In the genomic region with DNA sequence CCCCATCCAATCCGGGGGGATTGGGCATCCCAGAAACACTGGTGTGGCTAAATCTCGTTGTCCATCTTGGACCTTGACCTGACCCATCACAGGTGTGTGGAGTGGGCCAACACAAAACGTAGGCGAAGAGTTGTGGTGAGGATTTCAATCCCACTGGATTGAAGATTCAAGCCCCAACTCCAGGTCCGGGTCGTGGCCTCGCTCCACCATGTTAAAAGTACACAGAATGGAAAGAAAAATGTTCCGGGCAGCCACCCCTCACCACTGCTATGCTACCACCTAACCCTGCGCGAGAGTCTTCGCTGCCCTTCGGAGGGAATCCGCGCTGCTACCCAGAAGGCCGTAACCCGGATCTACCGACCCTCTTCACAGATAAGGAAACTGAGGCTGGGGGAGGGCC, we compare ENCODE assay signal across 8 mouse cellular contexts. TPM values are rescaled to one million over a fixed set of nuclear protein-coding genes. Genes with fewer than 3 reads are reported as not detected.
DNase-seq lines count a peak whose midpoint lies in the region; ATAC-seq and TF ChIP-seq lines count a peak whose summit lies in the region.

No protein-coding gene starts in this region.

- peak overlapping the region; percentile 97 for H3K4me2 ChIP-seq in heart, embryonic 12.5 days
- peak overlapping the region; percentile 100 for H3K4me2 ChIP-seq in liver, embryonic 12.5 days

- peaks cover 62% of the 10 kb centered on the region for H3K79me2 ChIP-seq in C2C12 (ENCODE audit: control insufficient read depth, insufficient read depth)

- H3K9ac ChIP-seq in heart, embryonic 12.5 days: peak overlapping the region; percentile 88
- H3K9ac ChIP-seq in liver, embryonic 12.5 days: peak overlapping the region; percentile 96

- no peaks in the 10 kb centered on the region for H3K27me3 ChIP-seq in heart, embryonic 12.5 days (replicated peaks)
- H3K27me3 ChIP-seq in C2C12 (ENCODE audit: control insufficient read depth, insufficient read depth, insufficient read length): no peaks in the 10 kb centered on the region
- no peaks in the 10 kb centered on the region for H3K27me3 ChIP-seq in liver, embryonic 12.5 days (replicated peaks)

- 14% methylated on average over 17 of the region's 17 CpGs for WGBS in heart, embryonic 12.5 days
- 5% methylated on average over 17 of the region's 17 CpGs for WGBS in liver, embryonic 12.5 days (ENCODE audit: insufficient replicate concordance)

- TF ChIP-seq CTCF in C2C12 (IDR thresholded peaks at IDR 0.05; ENCODE audit: control insufficient read depth, insufficient read depth, insufficient read length): no peak
- no peak for TF ChIP-seq CTCF in embryonic fibroblast, embryonic 13.5 days (IDR thresholded peaks at IDR 0.05; ENCODE audit: borderline replicate concordance, insufficient read depth, low read length)

- ATAC-seq in heart, embryonic 12.5 days (ENCODE audit: insufficient number of reproducible peaks, low FRiP score): no peak
- ATAC-seq in liver, embryonic 12.5 days: no peak
- ATAC-seq in monocyte, adult 5-6 weeks (replicated peaks; ENCODE audit: insufficient number of reproducible peaks, low FRiP score, low TSS enrichment, poor library complexity, severe bottlenecking): no peak

- H3ac ChIP-seq in C2C12 (ENCODE audit: control insufficient read depth, insufficient read length, low read depth): peak overlapping the region; percentile 98

- peak overlapping the region; percentile 91 for H3K4me3 ChIP-seq in heart, embryonic 12.5 days
- peak overlapping the region; percentile 87 for H3K4me3 ChIP-seq in C2C12 (ENCODE audit: insufficient read depth, poor library complexity, severe bottlenecking)
- H3K4me3 ChIP-seq in embryonic fibroblast, embryonic 13.5 days (ENCODE audit: insufficient read depth, low read length): peak overlapping the region; percentile 99
- H3K4me3 ChIP-seq in liver, embryonic 12.5 days: peak overlapping the region; percentile 91

- H3K9me3 ChIP-seq in heart, embryonic 12.5 days (replicated peaks): no peaks in the 10 kb centered on the region
- H3K9me3 ChIP-seq in liver, embryonic 12.5 days (replicated peaks): no peaks in the 10 kb centered on the region

- peaks cover 72% of the 10 kb centered on the region for H3K4me1 ChIP-seq in heart, embryonic 12.5 days (replicated peaks)
- no peaks in the 10 kb centered on the region for H3K4me1 ChIP-seq in embryonic fibroblast, embryonic 13.5 days (ENCODE audit: control insufficient read depth, insufficient read depth, low read length)
- peaks cover 81% of the 10 kb centered on the region for H3K4me1 ChIP-seq in liver, embryonic 12.5 days

- TF ChIP-seq POLR2A in embryonic fibroblast, embryonic 13.5 days (IDR thresholded peaks at IDR 0.05; ENCODE audit: low read depth, low read length): no peak

- peaks cover 55% of the 10 kb centered on the region for H3K79me3 ChIP-seq in C2C12 (ENCODE audit: low read depth)

- no peak overlapping the region for H3K27ac ChIP-seq in heart, embryonic 12.5 days (ENCODE audit: poor library complexity, severe bottlenecking)
- no peak overlapping the region for H3K27ac ChIP-seq in embryonic fibroblast, embryonic 13.5 days (ENCODE audit: insufficient read depth, low read length)
- H3K27ac ChIP-seq in liver, embryonic 12.5 days: peak overlapping the region; percentile 99

- H3K36me3 ChIP-seq in heart, embryonic 12.5 days: no peaks in the 10 kb centered on the region
- peaks cover 7% of the 10 kb centered on the region for H3K36me3 ChIP-seq in C2C12 (ENCODE audit: control insufficient read depth, insufficient read depth)
- peaks cover 14% of the 10 kb centered on the region for H3K36me3 ChIP-seq in liver, embryonic 12.5 days

- DNase-seq in heart, postnatal 25 days (ENCODE audit: low spot score): no peak
- DNase-seq in retina, embryonic 14.5 days (ENCODE audit: low spot score): no peak
- DNase-seq in gastrocnemius, postnatal 25 days: no peak

- intact Hi-C loops in heart, postnatal 25 days (cut with DNase I): no loop called here

TF ChIP-seq in C2C12, 6 proteins besides CTCF, POLR2A, EP300 and RAD21:
- TF ChIP-seq CEBPB (IDR thresholded peaks at IDR 0.05; ENCODE audit: low read depth): no peak
- no peak for TF ChIP-seq MYOG (IDR thresholded peaks at IDR 0.05; ENCODE audit: control insufficient read depth, extremely low read depth, insufficient read length)
- no peak for TF ChIP-seq MAX (IDR thresholded peaks at IDR 0.05)
- TF ChIP-seq FOSL1 (IDR thresholded peaks at IDR 0.05; ENCODE audit: insufficient read depth, low read length, poor library complexity, severe bottlenecking): no peak
- no peak for TF ChIP-seq USF1 (IDR thresholded peaks at IDR 0.05; ENCODE audit: low read depth)
- no peak for TF ChIP-seq MYOD1 (IDR thresholded peaks at IDR 0.05; ENCODE audit: control insufficient read depth, insufficient read length, low read depth)
TF ChIP-seq in C2C12: peak in this region for 0.

RNA-seq across cellular contexts. Expression of a gene that starts 1.2 kb away (rescaled TPM):
- polyA plus RNA-seq in heart, embryonic 12.5 days (2016; fragmentation: Nextera tagmentation; extraction: Ambion mirVana): 7.9 and 8.5 TPM in 2 replicates
- total RNA-seq in heart, postnatal 25 days (2021): 1 to 10 TPM; 3.0 to 4.5 TPM
- 21.0 TPM for polyA plus RNA-seq in C2C12 (2012; fragmentation: generic; extraction: Trizol)
- 15.5 and 15.9 TPM in 2 replicates for polyA plus RNA-seq in embryonic fibroblast, embryonic 13.5 days (2011; ENCODE audit: insufficient read length, low read depth, missing spikeins)
- 24.0 and 24.7 TPM in 2 replicates for polyA plus RNA-seq in liver, embryonic 12.5 days (2016; fragmentation: Nextera tagmentation; extraction: Ambion mirVana)
- total RNA-seq in monocyte, adult 5-6 weeks (2017): 5.1 to 8.5 TPM (median 8.2 TPM) in 3 replicates
- total RNA-seq in gastrocnemius, postnatal 25 days (2021): 1 to 10 TPM; 1.2 to 2.0 TPM

RNA-seq across cellular contexts. Expression of a gene that starts 14.2 kb away (rescaled TPM):
- 99.4 and 105 TPM in 2 replicates for polyA plus RNA-seq in heart, embryonic 12.5 days (2016; fragmentation: Nextera tagmentation; extraction: Ambion mirVana)
- total RNA-seq in heart, postnatal 25 days (2021): 10 to 100 TPM; 50.1 to 51.1 TPM
- 103 TPM for polyA plus RNA-seq in C2C12 (2012; fragmentation: generic; extraction: Trizol)
- polyA plus RNA-seq in embryonic fibroblast, embryonic 13.5 days (2011; ENCODE audit: insufficient read length, low read depth, missing spikeins): 42.1 and 58.7 TPM in 2 replicates
- polyA plus RNA-seq in liver, embryonic 12.5 days (2016; fragmentation: Nextera tagmentation; extraction: Ambion mirVana): 86.4 and 88.9 TPM in 2 replicates
- 15.2 to 20.8 TPM (median 17.0 TPM) in 3 replicates for total RNA-seq in monocyte, adult 5-6 weeks (2017)
- total RNA-seq in gastrocnemius, postnatal 25 days (2021): 10 to 100 TPM; 53.8 to 58.8 TPM

RNA-seq across cellular contexts. Expression of a gene that starts 14.6 kb away (rescaled TPM):
- 21.5 and 22.2 TPM in 2 replicates for polyA plus RNA-seq in heart, embryonic 12.5 days (2016; fragmentation: Nextera tagmentation; extraction: Ambion mirVana)
- total RNA-seq in heart, postnatal 25 days (2021): 10 to 100 TPM; 11.1 to 12.2 TPM
- 23.0 TPM for polyA plus RNA-seq in C2C12 (2012; fragmentation: generic; extraction: Trizol)
- polyA plus RNA-seq in embryonic fibroblast, embryonic 13.5 days (2011; ENCODE audit: insufficient read length, low read depth, missing spikeins): 19.4 and 21.9 TPM in 2 replicates
- polyA plus RNA-seq in liver, embryonic 12.5 days (2016; fragmentation: Nextera tagmentation; extraction: Ambion mirVana): 23.2 and 23.9 TPM in 2 replicates
- total RNA-seq in monocyte, adult 5-6 weeks (2017): 21.1 to 32.2 TPM (median 24.1 TPM) in 3 replicates
- 1 to 10 TPM; 8.4 to 9.3 TPM for total RNA-seq in gastrocnemius, postnatal 25 days (2021)

RNA-seq across cellular contexts. Expression of a gene that starts 26.7 kb away (rescaled TPM):
- 67.4 and 70.0 TPM in 2 replicates for polyA plus RNA-seq in heart, embryonic 12.5 days (2016; fragmentation: Nextera tagmentation; extraction: Ambion mirVana)
- total RNA-seq in heart, postnatal 25 days (2021): 10 to 100 TPM; 21.0 to 21.7 TPM
- polyA plus RNA-seq in C2C12 (2012; fragmentation: generic; extraction: Trizol): 119 TPM
- 57.3 and 62.2 TPM in 2 replicates for polyA plus RNA-seq in embryonic fibroblast, embryonic 13.5 days (2011; ENCODE audit: insufficient read length, low read depth, missing spikeins)
- 63.3 and 65.2 TPM in 2 replicates for polyA plus RNA-seq in liver, embryonic 12.5 days (2016; fragmentation: Nextera tagmentation; extraction: Ambion mirVana)
- total RNA-seq in monocyte, adult 5-6 weeks (2017): 6.0 to 11.2 TPM (median 7.9 TPM) in 3 replicates
- total RNA-seq in gastrocnemius, postnatal 25 days (2021): 10 to 100 TPM; 14.3 to 18.4 TPM

RNA-seq across cellular contexts. Expression of a gene that starts 26.8 kb away (rescaled TPM):
- 3.5 and 4.1 TPM in 2 replicates for polyA plus RNA-seq in heart, embryonic 12.5 days (2016; fragmentation: Nextera tagmentation; extraction: Ambion mirVana)
- 1 to 10 TPM in 1 of 2 experiments, under 1 TPM in 1; 0.84 to 1.2 TPM for total RNA-seq in heart, postnatal 25 days (2021)
- 11.1 TPM for polyA plus RNA-seq in C2C12 (2012; fragmentation: generic; extraction: Trizol)
- polyA plus RNA-seq in embryonic fibroblast, embryonic 13.5 days (2011; ENCODE audit: insufficient read length, low read depth, missing spikeins): 1.4 and 2.9 TPM in 2 replicates
- polyA plus RNA-seq in liver, embryonic 12.5 days (2016; fragmentation: Nextera tagmentation; extraction: Ambion mirVana): 7.0 and 7.4 TPM in 2 replicates
- 1.8 TPM in 1 of 3 replicates, not detected in the others for total RNA-seq in monocyte, adult 5-6 weeks (2017)
- 1 to 10 TPM in 1 of 2 experiments, under 1 TPM in 1; 0.92 to 1.2 TPM for total RNA-seq in gastrocnemius, postnatal 25 days (2021)
